Mouse (Mus musculus): ENCODE measurements around the gene Map2k7. TPM values are rescaled to one million over a fixed set of nuclear protein-coding genes. Genes with fewer than 3 reads are reported as not detected.

The Map2k7 gene
- total RNA-seq (2021): 10 to 100 TPM; 66.6 to 74.1 TPM

DNA sequence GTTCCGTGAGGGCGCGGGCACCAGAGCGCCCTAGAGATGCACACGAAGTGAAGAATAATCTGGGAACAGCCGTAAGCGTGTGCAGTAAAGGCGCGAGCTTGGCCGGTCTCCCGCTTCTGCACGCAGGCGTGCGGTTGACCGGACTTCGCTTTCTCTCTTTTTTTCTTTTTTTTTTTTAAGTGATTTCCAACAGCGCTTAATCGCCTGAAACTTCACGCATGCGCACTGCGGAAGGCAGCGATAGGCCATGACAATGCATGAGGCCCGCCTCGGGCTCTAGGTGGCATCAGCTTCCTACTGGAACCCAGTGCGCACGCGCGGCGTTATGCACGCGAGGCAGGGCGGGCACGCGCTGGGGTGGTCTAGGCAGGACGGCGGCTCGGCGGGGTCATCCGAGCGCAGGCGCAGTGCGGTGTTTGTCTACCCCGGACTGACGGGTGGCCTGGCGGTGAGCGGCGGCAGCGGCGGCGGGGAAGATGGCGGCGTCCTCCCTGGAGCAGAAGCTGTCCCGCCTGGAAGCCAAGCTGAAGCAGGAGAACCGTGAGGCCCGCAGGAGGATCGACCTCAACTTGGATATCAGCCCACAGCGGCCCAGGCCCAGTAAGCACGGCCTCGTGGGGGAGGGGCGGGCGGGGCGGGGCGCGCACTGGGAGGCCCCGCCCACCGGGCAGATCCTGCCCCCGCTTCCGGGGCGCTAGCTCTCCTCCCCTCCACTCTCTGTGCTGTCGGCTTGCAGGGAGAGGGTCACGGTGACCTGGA is at the start of gene Map2k7, which contains the start of gene Gm49320:
TSS of gene Map2k7 (plus strand) at position 307 of the 759 bp plus-strand sequence.
TSS of gene Gm49320 (plus strand) at position 432 of the 759 bp plus-strand sequence.
- intact Hi-C loops (cut with DNase I): loop anchor here (2.0 kb wide), 1 partner anchor 14 kb away; the partner anchor contains the start of gene Snapc2
- peak; percentile 100 for DNase-seq

DNA sequence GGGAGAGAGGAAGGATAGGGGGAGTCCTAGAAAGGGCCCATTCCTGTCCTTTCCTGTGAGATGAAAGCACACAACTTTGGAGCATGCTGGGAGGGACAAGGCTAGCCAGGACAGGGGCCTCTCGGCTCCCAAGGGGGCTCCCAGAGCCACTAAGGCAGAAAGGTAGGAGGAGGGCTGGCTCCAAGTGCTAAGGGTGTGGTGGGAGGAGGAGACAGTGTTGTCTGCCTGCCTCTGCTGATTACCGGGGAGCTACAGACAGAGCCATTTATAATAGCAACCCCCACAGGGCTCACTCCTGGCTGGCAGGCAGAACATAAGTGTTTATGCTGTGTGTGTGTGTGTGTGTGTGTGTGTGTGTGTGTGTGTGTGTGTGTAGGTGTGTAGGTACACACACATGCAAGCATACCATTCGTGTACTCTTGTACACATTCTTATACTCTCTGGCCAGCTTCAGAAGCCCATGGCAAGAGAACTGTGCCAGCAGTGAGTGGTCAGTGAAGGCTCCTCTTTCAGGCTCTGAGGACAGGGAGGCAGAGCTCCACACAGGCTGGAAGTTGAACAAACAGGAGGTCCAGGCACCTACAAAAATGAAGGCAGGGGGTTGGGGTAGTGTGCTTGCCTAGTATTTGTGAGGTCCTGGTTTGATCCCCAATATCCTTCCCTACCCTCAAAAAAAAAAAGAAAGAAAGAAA is 49.4 kb upstream of the Map2k7 start:
- DNase-seq: no peak
- intact Hi-C loops (cut with DNase I): no loop called here

DNA sequence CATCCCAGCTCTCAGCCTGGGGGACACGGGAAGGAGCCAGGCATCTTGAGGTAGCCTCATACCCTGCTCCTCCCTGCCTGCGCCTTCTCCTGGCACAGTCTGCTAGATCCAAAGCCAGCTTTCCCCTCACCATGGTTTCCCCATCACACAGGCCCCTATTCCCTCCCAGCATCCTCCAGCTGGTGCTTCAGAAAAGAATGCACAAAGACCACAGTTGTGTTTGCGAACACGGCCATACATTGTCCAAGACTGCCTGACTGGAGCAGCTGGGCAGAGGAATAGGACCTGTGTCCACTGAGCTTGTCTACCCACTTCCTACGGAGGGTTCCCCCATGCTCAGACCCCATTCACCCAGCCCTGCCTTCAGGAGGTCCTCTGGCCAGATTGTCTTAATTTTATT is 46.2 kb upstream of the Map2k7 start:
- intact Hi-C loops (cut with DNase I): loop anchor here (5.0 kb wide), 2 partner anchors 130 to 180 kb away; no protein-coding TSS in a partner anchor
- no peak for DNase-seq

DNA sequence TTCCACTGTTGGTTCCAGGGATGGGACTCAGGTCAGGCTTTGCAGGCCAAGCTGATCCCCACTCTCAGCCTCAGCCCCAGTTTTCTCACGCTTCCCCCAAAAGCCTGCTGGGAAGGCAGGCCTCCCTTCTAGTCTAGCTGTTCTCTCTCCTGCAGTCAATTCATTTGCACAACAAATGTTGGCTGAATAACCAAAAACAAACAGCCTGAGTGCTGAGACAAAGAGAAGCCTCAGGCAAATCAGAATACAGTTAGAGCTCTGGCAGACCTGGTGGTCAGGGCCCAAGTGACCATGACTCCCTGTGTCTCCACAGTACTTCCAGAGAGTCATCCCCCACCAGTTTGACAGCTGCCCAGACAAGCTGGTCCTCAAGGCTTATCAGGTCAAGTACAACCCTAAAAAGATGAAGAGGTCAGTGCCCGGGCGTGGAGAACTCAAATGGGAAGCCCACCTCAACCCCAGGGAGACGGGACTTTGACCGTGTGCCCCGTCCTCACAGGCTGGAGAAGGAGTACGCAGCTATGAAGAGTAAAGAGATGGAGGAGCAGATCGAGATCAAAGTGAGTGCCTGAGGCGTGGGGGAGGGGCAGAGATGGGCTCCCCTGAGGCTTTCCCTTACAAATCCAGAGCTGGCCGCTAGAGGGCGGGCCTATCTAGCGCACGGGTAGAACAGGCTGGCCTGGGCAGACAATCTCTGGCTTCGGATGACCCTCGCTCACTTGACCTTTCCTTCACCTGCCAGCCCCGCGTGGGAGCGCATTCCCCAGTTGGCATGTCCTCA is 45.5 kb upstream of the Map2k7 start:
- DNase-seq: peak; percentile 87 to 92
- intact Hi-C loops (cut with DNase I): loop anchor here (5.0 kb wide), 2 partner anchors 129 to 179 kb away; no protein-coding TSS in a partner anchor

DNA sequence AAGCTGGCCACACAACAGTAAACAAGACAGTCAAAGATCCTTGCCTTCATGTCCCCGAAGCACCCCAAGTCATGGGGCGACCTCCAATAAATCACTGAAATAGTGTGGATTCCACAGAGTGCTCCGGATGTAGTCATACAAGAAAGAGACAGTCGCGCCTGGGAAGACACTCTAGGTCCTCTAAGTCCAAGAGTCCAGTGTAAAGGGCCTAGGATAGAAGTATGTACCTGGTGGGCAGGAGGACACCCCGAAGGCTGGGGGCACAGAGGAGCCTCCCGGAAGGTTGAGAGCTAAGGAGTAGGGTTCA is 45.0 kb upstream of the Map2k7 start:
- intact Hi-C loops (cut with DNase I): loop anchor here (5.0 kb wide), 2 partner anchors 129 to 179 kb away; no protein-coding TSS in a partner anchor
- DNase-seq: no peak

DNA sequence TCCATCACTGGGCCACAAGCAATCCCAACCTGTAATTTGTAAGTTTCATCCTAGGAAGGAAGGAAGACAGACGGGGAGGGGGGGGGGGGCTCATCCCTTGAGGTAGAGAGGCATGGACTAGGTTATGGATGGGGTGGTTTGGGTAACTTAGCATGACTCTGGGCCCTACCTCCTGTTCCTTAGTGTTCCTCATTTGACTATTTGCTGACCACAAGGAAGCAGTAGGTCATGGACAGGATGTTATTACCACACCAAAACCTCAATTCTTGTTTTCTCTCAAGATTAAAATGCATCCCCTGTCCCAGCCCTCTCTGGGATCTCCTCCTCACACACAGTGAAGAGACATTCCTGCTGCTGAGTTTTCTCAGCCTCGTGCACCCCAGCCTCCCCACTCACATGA is 37.2 kb upstream of the Map2k7 start:
- intact Hi-C loops (cut with DNase I): no loop called here
- no peak for DNase-seq

DNA sequence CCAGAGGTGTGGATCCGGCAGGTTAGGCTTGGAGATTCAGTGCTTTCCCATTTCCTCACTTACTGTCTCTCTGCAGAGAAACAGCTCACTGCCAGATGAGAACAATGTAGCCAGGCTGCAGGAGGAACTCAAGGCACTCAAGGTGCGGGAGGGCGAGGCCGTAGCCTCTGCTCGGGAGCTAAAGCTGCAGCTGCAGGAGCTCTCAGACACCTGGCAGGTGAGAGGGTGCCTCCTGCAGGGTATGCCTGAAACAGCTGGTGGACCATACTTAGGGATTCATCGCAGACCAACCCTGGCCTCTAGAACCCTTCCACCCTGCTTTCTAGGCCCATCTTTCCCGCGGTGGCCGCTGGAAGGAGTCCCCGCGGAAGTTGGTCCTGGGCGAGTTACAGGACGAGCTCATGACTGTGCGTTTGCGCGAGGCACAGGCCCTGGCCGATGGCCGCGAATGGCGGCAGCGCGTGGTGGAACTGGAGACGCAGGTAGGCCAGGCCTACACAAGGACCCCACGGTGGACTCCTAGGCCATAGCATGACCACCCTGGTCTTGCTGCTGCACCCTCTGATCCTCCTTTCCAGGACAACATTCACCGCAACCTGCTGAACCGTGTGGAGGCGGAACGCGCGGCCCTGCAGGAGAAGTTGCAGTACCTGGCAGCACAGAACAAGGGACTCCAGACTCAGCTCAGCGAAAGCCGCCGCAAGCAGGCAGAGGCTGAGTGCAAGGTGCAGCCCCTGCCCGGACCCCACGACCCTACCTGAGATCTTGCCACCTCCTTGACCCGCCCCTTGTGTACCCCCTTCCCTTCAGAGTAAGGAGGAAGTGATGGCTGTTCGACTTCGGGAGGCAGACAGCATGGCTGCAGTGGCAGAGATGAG is 33.1 kb upstream of the Map2k7 start:
- DNase-seq: no peak
- intact Hi-C loops (cut with DNase I): no loop called here

DNA sequence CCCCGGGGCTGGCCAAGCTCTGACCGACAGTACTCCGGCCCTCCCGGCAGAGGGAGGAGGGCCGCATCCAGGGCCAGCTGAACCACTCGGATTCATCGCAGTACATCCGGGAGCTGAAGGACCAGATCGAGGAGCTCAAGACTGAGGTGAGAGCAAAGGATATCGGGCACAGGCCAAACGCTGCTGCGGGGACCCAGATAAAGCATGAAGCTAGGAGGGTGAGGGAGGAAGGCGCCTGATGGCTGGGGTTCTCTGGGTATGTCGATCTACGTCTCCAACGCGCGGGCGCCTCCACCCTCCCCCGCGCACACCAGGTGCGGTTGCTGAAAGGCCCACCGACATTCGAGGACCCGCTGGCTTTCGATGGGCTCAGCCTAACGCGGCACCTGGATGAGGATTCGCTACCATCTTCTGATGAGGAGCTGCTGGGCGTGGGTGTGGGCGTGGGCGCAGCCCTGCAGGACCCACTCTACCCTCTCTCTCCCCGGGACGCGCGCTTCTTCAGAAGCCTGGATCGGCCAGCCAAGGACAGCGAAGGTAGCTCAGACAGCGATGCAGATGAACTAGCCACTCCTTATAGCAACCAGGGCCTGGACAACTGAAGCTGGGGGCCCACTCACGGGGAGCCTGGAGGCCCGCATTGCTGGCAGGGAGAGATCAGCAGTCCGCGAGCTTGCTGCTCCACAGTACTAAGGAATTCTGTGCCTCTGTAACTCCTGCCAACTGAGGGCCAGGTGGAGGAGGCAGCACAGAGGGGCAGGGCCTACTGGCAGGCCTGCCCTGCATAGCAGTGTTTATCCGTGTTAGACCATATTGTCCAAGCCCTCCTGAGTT is 32.1 kb upstream of the Map2k7 start:
- DNase-seq: no peak
- intact Hi-C loops (cut with DNase I): no loop called here

DNA sequence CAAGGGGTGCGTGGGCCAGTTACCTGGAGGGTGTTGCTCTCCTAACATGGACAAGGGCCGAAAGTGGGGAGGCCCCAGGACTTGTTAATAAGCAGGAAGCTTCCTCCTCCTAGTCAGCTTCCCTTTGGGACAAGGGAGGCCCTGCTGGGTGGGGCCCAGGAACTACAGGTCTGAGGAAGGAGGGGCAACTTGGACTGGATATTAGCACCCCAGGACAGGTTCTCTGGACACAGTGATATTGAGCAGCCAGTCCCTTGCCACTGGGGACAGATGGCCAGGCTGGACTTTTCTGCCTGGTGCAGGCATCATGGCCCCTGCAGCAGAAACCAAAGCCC is 31.6 kb upstream of the Map2k7 start:
- intact Hi-C loops (cut with DNase I): no loop called here
- no peak for DNase-seq

DNA sequence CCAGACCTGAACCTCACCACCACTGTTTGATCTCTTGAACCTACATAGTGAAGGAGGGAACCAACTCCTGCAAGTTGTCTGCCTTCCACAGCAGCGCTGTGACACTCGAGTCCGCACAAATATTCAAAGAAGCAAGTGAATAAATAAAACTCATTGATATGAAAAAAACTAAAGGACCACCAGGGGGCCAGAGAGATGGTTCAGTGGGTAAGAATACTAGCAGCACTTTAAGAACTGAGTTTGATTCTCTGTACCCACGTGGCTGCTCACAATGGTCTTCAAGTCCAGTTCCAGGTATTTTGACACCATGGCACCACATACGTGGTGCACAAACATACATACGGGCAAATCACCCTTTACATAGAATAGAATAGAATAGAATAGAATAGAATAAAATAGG is 27.4 kb upstream of the Map2k7 start:
- intact Hi-C loops (cut with DNase I): no loop called here
- no peak for DNase-seq

DNA sequence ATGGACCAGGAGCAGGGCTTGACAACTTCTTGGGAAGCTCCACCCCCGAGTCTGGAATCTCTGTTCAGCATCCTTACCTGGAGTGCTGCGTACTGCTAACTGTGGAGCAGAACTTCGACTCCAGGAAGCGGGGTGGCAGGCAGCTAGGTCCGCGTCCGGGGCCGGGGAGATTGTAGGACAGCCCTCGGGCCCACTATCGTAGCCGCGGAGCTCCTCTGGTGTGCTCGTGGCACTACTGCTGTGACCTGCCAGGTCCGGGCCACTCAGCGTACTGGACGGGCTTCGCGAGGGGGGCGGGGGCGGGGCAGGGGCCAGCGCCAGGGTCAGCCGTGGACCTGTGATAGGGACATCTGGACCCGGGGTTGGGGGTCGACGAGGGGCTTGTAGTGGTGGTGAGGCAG is 25.7 kb upstream of the Map2k7 start:
- intact Hi-C loops (cut with DNase I): no loop called here
- DNase-seq: no peak

DNA sequence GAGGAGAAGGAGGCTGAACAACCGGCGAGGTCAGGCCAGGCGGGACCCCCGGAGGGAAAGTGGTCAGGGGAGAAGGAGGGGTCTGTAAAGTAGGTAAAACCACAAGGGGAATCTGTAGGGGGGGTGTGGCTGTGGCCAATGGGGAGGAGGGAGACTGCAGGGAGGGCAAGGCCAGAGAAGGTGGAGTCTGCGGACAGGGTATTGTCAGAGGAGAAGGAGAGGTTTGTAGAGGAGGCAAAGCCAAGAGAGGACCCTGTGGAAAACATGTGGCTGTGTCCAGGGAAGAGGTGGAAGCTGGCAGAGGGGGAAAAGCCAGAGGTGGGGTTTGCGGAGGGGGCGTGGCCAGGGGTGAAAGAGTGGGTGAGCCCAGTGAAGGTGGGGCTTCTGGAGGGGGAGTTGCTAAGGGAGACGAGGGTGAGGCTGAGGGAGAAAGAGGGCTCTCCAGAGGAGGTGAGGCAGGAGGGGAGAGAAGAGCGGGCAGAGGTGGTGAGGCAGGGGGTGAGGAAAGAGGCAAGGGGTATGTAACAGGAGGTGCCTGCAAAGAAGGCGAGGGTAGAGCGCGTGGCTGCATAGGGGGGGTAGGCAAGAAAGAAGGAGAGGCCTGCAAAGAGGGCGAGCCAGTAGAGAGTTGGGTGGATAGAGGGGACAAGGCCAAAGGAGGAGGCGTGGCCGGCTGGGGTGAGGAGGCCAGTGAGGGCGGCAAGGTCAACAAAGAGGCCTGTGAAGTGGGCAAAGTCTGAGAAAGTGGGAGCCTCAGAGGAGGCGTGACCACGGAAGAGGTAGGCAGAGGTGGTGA is 25.1 kb upstream of the Map2k7 start:
- peak; percentile 42 to 57 for DNase-seq
- intact Hi-C loops (cut with DNase I): no loop called here

DNA sequence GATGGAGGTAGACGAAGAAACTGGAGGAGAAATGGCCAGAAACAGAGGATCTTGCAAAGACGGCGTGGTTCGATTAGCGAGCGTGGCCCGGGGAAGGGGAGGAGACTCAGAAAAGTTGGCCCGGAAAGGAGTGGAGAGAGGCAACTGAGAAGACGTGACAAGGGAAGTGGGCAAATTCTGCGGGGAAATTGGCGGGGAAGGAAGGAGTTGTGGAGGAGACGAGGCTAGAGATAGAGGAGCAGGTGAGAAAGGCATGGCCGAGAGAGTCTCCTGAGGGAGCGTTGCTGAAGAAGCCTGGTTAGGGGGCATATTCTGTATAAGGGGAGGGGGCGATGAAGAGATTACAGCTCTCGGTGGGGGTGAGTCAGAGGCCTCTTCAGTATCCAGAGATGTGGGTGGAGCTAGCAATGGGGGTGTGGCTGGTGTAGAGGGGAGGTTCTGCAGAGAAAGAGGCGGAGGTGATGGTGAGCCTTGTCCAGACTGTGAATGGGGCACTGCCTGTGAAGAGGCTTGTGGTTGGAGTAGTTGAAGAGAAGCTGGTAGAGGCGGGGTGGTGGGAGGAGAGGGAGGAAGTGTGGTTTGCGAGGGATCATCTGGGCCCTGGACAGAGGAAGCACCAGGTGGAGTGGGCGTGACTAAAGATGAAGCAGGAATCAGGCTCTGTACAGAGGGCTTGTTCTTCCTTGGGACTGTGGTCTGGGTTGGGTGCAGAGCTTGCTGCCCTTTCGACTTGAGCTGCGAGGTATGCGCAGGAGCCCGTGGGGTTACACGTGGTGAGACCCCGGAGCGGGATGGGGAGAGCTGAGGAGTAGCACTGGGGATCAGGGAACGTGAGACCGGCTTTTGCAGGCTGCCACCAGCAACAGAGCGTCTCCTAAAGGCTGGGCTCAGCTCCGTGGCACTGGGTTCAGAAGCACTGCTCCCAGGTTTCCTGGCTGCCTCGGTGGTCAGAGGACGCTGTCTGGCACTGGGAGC is 24.2 kb upstream of the Map2k7 start:
- intact Hi-C loops (cut with DNase I): no loop called here
- DNase-seq: peak; percentile 39 to 49

DNA sequence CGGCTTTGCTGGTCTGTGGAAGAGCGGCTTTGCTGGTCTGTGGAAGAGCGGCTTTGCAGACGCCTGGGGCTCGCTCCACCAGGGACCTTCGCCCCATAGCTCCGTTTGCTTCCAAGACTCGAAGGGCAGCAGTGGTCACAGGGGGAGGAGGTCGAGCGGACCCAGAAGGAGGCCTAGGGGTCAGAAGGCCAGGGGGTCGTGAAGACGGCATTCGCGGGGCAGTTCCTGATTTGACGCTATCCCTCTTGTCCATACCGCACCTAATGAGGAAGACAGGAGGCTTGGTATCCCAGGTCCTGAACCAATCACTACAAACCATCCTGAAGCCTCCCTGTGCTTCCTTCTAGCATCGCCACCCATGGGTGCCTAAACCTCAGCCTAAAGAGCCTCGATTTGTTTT is 22.2 kb upstream of the Map2k7 start:
- intact Hi-C loops (cut with DNase I): no loop called here
- no peak for DNase-seq

DNA sequence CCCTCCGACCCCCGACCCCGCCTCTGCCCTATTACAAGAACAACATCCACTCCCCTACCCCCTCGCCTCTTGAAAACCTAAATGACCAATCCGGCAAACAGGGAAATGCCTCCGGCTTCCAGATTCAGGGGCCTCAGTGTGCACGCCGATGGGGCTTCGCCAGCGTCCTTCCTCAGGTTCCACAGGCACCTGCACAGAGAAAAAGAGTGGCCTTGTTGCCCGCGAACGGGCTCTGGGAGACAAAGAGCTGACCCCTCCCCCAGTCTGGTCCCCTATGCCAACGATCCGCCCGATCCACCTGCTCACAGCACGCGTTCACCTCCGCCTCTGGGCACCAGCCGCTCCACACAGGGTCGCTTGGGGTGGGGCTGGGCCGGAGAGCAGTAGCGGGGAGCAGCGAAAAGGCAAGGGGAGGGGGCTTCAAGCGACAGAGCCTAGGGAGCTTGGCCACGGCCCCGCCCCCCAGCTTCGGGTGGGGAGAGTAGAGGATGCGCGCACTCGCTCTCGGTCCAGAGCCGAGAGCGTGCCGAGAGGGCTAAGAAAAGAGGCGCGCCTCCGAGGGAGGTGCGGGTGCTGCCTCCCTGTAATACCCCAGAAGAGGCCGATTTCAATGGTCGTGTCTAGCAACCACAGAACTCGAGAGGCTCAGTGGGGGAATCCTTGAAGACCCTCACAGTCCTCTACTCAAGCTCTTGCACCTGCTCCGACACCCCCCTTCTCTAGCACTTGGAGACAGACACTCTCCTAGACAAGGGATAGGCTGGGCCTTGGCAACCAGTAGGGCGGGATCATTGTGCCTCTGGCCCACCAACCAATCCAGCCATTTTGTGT is 21.5 kb upstream of the Map2k7 start, which contains the start of gene Prr36:
TSS of gene Prr36 (minus strand) at position 669 of the 831 bp plus-strand sequence.
- intact Hi-C loops (cut with DNase I): no loop called here
- DNase-seq: peak in 1 of 2 experiments; percentile 4

DNA sequence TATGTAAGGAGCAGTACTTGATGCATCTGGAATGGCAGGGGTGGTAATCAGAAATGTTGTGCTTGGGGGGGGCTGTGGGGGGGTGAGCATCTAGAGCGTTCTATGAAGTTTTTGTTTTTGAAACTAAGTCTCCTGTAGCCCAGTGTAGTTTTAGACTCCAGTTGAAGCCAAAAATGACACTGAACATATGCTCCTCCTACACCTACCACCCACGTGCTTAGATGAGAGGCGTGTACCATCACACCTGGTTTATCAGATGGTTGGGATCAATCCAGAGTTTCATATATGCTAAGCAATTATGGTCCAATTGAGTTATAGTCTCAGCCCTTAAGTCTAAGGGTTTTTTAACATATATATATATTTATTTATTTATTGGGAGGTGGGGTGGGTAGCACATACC is 18.9 kb upstream of the Map2k7 start:
- intact Hi-C loops (cut with DNase I): no loop called here
- no peak for DNase-seq

DNA sequence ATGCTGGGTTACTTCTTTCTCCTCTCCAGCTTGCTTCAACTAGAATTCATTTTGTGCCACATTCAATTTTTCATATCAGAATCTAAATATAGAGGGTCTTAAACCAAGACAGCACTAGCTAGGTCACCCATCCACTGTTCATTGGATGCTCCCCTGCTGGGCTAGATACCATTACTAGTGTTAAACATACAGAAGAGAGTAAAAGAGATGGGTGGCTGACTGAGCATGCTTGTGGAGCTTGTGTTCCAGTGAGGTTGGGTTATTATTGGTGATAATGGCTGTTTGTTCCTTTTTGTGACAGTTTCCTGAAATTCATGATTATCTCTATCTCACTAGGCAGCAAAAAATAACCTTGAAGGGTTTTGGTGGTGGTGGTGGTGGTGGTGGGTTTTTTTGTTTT is 16.5 kb upstream of the Map2k7 start:
- intact Hi-C loops (cut with DNase I): no loop called here

More for the DNA sequence above, 16.5 kb upstream of the Map2k7 start:
- no peak for DNase-seq
